Mouse (Mus musculus) erythroblast, adult 5-6 weeks (primary cell): Measurements from ENCODE around the gene Rrp7a. TPM values are rescaled to one million over a fixed set of nuclear protein-coding genes. Genes with fewer than 3 reads are reported as not detected.

Experiments
- ATAC-seq: replicated peaks from 2 replicates; pipeline ENCODE4 v1.8.0; 2016; ENCODE audit warnings: moderate number of reproducible peaks, mild to moderate bottlenecking, moderate TSS enrichment, inconsistent platforms; ENCODE audit not compliant: poor library complexity, low FRiP score, severe bottlenecking
- total RNA-seq, 2 experiments: library from RNA; stranded (forward) in 1 of 2; stranded (reverse) in 1 of 2; fragments of 150-400 nt in 1 of 2; fragments of 200-764, 138-1000 nt in 1 of 2; gene quantifications; 2 replicates each; pipeline versions ENCODE4 v1.2.3 to v1.2.4; 2015 to 2017; ENCODE audit warnings: low replicate concordance in 2 of 2

The Rrp7a gene
- total RNA-seq (2015; ENCODE audit: low replicate concordance), result 3.3 and 13.0 TPM in 2 replicates
- 9.1 and 30.8 TPM in 2 replicates for total RNA-seq (2017; ENCODE audit: low replicate concordance)

DNA sequence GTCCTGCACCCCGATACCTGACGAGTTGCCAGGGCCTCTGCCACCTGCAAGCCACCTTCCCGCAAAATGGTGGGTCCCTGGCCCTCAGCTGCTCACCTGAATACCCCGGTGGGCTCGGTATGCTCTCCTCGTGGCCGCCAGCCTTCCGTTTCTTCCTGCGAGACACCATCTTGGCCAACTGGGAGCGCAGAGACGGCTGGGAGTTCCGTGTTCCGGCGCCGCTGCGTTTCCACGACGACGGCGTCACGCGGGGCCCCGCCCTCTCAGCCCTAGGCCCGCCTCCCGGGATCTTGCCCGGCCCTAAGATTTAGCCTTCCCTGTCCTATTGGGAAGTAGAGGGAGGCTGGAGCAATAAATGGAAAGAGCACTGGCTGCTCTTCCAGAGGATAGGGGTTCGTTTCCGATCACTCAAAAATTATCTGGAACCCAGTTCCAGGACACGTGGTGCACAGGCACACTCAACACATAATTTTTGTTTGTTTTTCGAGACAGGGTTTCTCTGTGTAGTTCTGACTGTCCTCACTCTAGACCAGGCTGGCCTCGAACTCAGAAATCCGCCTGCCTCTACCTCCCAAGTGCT is at the start of gene Rrp7a:
Gene Rrp7a (minus strand): TSS at position 236 of the 580 bp plus-strand sequence.
- ATAC-seq, result peak; percentile 97

DNA sequence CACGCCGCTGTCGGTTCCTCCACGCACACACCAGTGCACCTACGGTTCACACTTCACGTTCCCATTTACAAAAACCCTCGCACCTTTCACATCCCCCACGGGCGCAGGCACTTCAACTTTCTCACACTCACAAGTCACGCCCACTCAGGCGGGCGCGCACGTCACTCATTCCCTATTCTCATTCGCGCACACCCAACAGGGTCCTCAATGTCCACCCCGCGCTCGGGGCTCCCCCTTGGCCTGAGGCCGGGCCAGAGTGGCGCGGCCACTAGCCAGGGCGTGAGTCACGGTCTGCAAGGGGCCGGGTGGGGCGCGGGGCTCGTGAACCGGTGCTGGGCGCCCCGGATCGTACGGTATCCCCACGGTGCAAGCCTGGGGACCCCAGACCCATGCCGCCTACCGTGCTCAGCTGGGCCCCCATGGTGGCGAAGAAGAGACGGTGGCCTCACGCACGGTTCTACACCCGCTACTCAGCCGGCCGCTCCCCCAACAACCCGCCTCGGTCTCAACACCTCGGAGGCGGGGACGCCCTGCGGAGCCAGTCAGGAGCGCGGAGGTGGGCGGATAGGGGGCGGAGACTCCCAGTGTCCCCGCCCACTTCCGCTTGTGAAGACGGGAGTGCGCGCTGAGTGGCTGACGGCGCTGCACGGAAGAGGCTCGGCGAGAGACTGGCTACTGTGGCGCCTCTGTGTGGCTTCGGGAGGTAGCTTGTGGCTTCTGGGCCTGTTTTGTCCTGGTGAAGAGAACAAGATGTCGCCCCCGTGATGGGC is 49.3 kb upstream of the Rrp7a start:
- peak; percentile 80 for ATAC-seq

DNA sequence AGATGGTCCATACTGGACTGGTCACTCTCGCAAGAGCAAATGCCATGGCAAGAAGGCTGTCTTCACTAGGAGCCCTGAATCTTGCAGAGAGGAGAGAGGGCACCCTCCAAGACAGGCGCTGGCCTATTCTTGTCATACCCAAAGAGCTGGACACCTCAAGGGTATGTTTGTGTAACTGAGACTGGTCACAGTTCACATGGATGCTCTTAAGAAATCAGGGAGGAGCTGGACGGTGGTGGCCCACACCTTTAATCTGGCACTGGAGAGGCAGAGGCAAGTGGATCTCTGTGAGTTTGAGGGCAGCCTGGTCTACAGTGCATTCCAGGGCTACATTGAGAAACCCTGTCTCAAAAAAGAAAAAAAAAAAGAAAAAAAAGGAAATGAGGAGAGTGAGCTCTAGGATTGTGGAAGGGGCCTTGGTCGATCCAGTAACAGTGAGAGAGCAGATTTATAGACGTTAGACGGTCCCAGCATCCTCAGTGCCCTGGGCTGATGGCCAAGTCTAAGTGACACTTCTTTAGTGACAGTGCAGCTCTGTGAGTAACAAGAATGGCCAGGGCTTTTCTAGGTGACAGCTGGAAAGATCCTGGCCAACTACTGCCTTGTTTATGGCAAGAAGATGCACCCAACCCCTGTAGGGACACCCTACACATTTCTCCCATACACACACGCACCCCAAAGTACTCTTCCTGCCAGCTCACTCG is 48.5 kb upstream of the Rrp7a start:
- ATAC-seq, result peak; percentile 37

DNA sequence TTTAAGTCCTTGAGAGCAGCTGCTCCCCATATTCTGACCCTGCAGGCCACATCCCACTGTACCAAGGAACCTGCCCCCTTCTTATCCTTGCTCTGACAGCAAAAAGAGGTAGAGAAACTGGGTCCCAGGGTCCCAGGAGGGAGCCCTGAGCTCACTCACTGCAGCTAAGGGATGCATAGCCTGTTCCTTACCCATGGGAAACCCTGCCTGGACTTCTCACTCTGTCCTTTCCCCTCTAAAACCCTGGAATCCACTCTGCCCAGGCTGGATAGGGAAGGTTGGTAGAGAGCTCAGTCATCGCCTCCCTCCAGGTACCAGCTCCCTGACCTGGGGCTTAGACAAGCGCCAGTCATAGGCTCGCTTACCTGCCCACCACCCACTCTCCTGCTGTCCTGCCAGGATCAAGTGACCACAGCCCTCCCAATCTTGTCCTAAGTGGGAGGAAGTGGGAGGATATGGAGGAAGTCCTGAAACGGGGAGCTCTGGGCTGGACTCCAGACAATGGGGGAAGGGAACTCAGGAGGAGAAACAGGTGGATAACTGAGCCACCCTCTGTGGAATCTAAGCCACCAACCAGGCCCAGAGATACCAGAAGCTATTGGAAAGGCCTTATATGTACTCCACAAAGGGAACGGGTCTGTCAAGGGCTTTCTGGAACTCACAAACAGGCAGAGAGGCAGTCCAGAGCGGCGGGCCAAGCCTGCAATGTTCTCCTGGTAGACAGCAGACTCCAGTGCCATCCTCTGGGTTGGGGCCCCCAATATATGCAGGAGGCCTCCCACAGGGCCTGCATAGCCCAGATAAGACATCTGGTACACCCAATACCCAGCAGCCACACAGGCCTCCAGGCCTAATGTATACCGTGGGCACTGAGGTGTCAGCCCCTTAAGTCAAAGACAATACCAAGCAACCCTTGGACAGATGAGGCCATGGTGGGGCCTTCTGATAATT is 47.4 kb upstream of the Rrp7a start:
- ATAC-seq, result peak; percentile 66

DNA sequence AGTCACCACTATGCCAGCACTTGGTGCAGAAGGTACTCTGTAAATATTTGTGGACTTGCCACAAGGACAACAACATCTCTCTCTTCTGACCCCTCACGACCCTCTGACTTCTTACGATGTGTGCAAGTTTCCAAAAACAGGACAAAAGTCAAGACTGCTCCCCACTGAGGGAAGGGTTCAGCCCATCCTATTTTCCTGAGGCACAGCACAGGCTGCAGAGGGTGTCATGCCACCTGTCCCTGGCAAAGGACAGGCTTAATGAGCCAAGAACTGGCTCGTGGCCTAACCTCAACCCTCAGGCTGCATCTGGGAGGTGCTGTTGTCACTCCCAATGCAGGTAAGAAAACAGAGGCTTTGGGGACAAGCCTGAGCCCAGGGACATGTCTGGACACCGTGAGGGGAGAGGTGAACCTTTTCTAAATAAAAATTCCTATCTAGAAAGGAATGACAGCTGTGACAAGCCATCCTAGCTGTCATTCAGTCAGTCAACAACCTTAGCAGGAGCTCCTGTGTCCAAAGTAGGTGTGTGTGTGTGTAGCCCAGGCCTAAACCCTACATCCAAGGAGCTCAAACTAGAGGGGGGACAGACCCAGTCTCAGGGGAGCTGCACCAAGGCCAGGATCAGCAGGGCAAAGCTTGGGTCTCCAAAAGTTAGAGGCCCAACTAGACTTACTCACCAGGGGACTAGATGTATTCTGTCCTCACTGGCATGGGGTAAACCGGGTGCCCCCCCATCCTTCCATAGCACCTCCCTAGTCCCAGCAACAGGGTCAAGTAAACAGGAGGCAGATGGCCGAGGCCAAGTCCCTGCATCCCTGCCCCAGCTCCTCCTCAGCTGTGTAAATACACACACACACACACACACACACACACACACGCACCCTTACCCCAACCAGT is 46.5 kb upstream of the Rrp7a start:
- ATAC-seq, result no peak

DNA sequence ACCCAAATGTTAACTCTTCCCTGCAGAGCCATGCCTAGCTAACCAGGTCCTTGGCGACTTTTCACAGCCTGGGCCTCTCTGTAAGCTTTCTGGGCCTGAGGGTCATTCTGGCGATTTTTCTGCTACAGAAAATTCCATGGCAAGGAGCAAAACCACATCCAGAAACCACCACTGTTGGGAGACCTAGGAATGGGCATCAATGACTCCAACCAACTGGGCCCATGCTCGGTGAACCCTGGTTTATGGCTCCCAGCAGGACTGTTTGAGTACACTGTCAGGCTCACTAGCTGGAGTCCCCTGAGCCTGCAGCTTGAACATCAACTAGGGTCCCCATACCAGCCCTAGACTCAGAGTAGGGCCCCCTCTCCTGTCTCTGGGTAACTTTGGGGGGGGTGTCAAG is 45.7 kb upstream of the Rrp7a start:
- no peak for ATAC-seq

DNA sequence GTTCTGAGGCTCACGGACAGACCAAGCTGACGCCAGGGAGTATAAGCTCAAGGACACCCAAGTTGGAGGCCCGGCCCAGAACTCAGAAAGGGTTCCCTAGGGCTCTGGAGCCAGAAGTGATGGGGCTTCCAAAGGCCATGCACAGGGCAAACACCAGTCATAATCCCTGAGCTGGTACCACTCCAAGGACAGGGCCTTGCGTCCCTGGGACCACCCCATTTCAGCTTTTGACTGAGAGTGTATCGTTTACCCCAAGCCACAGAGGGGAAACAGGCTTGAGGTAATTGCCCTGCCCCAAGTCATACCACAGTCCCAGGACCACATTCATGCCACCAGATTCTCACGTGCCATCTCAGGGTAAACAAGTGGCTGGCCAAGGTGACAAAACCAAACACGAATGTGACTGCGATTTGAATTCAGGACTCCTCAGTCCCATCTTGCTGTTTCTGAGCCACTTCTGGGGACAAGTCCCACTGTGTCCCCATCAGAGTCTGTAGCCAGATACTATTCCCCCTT is 45.0 kb upstream of the Rrp7a start:
- no peak for ATAC-seq

DNA sequence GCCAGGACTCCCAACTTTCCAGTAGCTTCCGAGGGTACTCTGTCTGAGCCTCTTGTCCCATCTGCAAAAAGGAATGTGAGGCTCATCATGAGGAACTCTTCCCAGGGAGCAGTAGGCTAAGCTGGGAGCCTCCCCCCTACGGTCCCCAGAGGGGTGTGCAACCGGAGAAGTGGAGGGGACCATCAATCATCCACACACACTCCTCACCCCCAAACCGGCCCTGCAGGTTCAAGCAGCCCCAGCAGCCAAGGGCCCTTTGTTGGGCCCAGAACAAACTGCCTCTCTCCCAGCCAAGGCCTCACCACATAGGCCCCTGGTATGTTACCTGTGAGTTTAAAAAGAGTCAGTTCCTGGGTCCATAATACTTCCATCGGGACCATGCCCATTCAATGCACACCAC is 44.5 kb upstream of the Rrp7a start:
- ATAC-seq, result no peak

DNA sequence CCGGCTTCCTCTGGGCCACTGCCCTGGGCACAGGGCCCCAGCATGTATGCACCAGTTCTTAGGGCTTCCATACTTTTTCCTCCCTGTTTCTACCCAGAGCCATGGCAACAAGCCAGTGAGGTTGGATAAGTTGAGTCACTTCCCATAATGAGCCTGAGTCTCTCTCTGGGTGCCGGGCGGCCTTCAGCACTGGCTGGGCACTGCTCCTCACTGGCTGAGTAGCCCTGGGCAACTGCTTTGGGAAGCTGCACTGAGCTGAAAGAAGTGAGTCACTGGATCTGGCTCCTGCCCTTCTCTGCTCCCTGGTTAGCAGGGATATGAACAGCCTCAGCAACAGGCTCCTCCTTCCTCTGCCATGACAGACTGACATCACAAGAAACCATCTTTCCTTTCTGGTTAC is 44.0 kb upstream of the Rrp7a start:
- no peak for ATAC-seq

DNA sequence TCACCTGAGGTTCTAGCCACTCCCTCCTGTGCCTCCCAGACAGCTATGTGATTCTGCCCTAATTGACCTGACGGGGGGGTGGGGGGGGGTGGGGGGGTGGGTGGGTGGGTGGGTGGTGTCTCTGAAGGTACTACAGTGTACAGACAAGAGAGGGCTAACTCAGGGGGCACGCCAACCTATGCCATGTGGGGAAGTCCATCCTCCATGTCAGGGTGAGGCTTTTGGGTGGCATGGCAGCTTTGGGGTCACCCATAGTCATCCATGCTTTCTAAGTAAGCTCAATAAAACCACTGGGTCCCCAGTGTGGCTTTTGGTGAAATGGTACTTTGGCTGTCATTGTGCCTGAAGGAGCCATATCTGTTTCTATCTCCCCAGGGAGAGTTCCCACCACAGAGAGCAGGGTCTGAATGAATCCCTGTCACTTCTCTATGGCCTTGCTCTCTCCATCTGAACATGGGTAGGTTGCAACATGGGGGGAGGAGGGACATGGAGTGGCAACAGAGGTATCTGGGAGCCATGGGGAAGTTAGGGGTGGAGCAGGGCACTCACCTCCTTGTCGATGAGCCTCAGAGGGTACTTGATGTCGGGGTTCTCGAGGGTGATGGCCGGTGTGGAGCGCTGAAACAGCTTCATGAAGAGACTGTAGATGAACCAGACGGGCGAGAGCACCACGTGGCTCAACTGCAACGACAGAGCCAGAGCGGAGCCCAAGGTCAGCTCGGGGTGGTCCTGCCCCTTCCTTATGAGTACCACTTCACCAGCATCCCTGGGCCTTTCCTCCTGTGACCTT is 43.1 kb upstream of the Rrp7a start:
- ATAC-seq, result no peak

DNA sequence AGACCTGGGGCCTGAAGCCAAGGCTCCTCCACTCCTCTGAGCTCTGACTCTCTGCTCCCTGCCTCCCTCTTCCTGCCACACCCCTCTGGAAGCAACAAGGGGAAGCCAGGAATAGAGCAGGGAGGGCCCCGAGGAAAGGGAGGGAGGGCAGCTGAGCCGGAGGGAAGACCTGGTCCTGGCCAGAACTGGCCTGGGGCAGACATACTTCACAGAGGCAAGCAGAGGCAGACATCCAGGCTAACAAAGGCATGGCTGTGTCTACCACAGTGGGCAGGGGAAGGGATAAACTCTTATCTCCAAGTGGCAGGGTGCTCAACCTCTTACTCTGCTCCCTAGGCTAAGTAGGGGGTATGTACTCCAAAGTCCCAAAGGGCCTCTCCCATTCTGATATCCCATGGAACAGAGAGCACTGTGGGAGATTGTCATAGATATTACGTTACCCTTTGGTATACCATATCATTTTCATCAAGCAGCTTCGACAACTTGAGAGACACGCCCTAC is 42.4 kb upstream of the Rrp7a start:
- peak; percentile 18; the same call in 1 of the 2 replicates for ATAC-seq

DNA sequence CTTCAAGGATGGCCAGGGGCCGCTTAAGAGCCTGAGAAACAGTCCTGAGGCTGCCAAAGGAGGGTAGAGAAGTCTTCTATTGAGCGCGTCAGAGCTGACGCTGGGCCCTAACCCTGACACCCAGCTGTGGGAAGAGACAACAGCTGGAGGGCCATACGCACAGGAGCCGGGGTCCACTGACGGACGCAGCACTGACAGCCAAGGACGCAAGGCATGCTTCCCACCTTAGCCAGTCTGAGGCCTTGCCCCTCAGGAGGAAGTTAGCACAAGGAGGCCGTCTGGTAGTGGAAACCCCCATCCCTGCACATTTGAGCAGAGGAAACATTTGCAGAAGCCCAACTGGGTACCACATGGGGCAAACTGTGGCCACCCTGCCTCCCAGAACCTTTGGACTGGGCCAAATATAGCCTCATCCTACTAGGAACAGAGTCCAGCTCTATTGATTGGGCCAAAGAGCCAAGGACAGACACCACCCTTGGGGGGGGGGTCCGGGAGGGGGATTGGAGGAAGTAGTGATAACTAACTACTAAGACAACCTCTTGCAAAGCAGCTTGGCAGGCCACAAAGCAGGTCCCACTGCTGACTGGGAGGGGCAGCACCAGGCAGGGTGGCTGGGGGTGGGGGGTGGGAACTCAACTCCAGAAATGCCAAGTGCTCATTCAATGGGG is 40.4 kb upstream of the Rrp7a start:
- ATAC-seq, result no peak

DNA sequence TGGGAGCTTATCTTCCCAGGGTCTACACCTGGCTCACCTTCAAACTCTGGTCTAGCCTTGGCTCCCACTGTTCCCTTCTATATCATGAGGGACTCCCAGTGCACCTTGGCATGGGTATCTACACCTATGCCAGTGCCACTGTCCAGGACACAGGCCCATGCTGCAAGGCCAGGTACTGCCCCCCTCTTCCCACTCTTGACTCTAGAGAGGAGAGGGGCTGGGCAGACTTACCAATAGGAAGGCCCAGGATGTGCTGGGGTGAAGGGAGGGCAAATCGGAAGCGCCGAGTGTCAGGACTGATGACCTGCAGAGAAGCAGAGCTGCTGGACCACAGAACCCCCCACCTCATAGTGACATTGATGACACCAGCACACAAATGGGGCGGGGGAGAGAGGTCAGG is 39.4 kb upstream of the Rrp7a start:
- no peak for ATAC-seq

DNA sequence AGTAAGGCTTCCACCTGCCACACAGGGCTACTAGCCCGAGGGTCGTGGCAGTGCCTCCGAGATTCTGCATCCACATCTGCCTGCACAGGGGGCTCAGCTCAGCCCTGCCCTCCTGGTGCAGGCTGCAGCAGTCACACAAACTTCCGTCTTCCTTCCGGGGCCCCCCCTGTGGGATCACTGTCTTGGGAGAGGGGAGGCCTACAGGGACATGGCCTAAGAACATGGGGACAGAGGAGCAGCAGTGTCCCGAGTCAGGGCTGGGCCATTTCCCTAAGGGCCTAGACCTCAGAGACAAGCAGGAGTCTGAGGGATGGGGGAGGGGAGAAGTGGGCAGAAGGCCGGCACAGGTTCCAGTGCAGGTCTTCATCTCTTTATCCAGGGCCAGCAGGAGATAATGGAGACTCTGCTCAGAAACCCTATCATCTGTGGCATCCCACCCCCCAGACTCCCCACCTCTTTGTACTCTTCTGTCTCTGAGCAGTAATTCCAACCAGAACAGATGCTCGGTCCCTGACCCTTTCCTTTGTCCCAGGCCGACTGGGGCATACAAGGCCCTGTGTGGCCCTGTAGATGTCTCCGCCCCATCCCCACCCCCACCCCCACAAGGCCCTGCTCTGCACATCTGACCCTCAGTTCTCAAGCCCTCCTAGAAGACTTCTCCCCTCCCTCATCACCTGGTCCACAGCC is 38.6 kb upstream of the Rrp7a start:
- no peak for ATAC-seq

DNA sequence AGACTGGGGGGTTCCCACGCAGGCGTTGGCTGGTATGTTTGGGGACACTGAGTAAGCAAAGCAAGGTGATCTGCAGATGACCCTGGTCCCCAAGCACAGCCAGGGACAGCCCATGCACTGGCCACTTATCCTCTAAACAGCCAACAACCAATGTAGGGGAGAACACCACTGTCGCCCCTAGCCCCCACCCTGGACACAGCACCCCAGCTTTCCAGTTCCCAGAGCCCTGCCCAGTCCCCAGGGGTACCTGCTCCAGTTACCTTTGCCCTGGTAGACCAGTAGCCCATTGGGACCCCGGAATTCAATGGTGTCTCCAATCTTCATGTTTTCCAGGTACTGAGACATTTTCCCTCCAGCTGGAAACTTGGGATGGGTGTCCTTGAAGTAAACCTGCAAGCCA is 38.0 kb upstream of the Rrp7a start:
- no peak for ATAC-seq

DNA sequence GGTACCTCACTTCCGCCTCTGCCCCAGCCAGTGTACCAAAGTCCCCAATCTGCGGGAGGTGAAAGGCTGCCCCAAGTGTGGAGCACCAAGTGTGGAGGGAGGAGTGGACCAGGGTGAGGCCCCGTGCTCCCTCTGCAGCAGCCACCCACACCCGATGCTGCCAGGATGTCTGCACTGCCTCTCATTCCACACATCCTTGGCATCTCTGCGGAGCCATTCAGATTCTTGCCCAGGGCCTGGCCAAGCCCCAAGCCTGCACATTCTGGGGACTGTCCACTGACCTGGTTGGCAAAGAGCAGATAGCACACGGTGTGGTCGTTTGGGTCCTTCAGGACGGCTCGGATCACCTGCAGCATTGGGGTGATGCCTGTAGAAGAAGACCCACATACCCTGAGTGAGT is 37.2 kb upstream of the Rrp7a start:
- no peak for ATAC-seq
